Mouse (Mus musculus) MEL (cell line): ENCODE measurements at regions not wholly inside any gene's neighbourhood (a gene's known extent, or its start where the extent isn't known, plus 50 kb on each side); places are given as distances from the start of the nearest gene placed in this dataset.

ENCODE experiments used
- KAT2A ChIP-seq: conservative IDR thresholded peaks from 2 replicates; pipeline ENCODE4 v1.6.1; 2012; ENCODE audit warnings: low read depth, low read length, improper control_type of control experiment, inconsistent platforms
- MAX ChIP-seq: IDR thresholded peaks from 2 replicates; pipeline ENCODE4 v1.6.1; 2011; ENCODE audit warnings: low read length, improper control_type of control experiment
- MAZ ChIP-seq: IDR thresholded peaks from 2 replicates; pipeline ENCODE4 v1.6.1; 2012; ENCODE audit warnings: low read depth, mild to moderate bottlenecking, inconsistent platforms, low read length, improper control_type of control experiment
- MYC ChIP-seq: IDR thresholded peaks from 2 replicates; pipeline ENCODE4 v1.6.1; 2011; ENCODE audit warnings: low read depth, mild to moderate bottlenecking, low read length, improper control_type of control experiment, moderate library complexity
- POLR2A ChIP-seq, 2 experiments: IDR thresholded peaks; 2 replicates each; pipeline ENCODE4 v1.6.1; 2011 to 2012; ENCODE audit warnings: low read length in 2 of 2, mild to moderate bottlenecking in 2 of 2, control low read depth in 1 of 2, improper control_type of control experiment in 1 of 2, low read depth in 1 of 2, moderate library complexity in 1 of 2; ENCODE audit not compliant: control insufficient read depth in 1 of 2, insufficient read depth in 1 of 2, poor library complexity in 1 of 2
- POLR2AphosphoS2 ChIP-seq: IDR thresholded peaks from 2 replicates; pipeline ENCODE4 v1.6.1; 2011; ENCODE audit warnings: low read length, improper control_type of control experiment
- POLR2AphosphoS5 ChIP-seq: IDR thresholded peaks from 2 replicates; pipeline ENCODE4 v1.6.1; 2012; ENCODE audit warnings: low read depth, borderline replicate concordance, mild to moderate bottlenecking, inconsistent platforms, low read length, moderate library complexity, mixed read lengths
- USF1 ChIP-seq: IDR thresholded peaks from 2 replicates; pipeline ENCODE4 v1.6.1; 2014; ENCODE audit warnings: low read depth, mild to moderate bottlenecking, inconsistent platforms, low read length, improper control_type of control experiment, moderate library complexity
- ZKSCAN1 ChIP-seq: IDR thresholded peaks from 2 replicates; pipeline ENCODE4 v1.6.1; 2012; ENCODE audit warnings: low read depth, mild to moderate bottlenecking, inconsistent platforms, low read length, improper control_type of control experiment, moderate library complexity

- TF ChIP-seq POLR2AphosphoS5 (no peak), USF1 (no peak), POLR2A (IDR thresholded peaks at IDR 0.05; ENCODE audit: control insufficient read depth in 1 of 2, insufficient read depth in 1 of 2, low read depth in 1 of 2, low read length in 2 of 2, poor library complexity in 1 of 2) (no peak), KAT2A (no peak), MAZ (no peak), MYC (no peak), MAX (no peak), POLR2AphosphoS2 (no peak), ZKSCAN1 (no peak)
These were observed 131.5 kb downstream of the En1 start for GRCm38 (mm10) chr1:120733683-120734082.
